Mouse (Mus musculus) bone marrow macrophage, adult 2 months (primary cell): ENCODE data around the gene Pcbd2. TPM values are rescaled to one million over a fixed set of nuclear protein-coding genes. Genes with fewer than 3 reads are reported as not detected.

ENCODE experiments used
- H3K27ac ChIP-seq: 2 replicates; pipeline ENCODE4 v1.5.1; 2012; ENCODE audit warnings: low read depth, low read length; ENCODE audit not compliant: insufficient read depth
- H3K4me1 ChIP-seq: 2 replicates; pipeline ENCODE4 v1.6.1; 2012; ENCODE audit warnings: low read length; ENCODE audit not compliant: control insufficient read depth, insufficient read depth
- H3K4me3 ChIP-seq: 2 replicates; pipeline ENCODE4 v1.5.1; 2012; ENCODE audit warnings: mild to moderate bottlenecking, low read length, moderate library complexity; ENCODE audit not compliant: insufficient read depth
- CTCF ChIP-seq: IDR thresholded peaks from 2 replicates; pipeline ENCODE4 v1.5.1; 2012; ENCODE audit warnings: low read depth, mild to moderate bottlenecking, low read length, moderate library complexity
- POLR2A ChIP-seq: IDR thresholded peaks from 2 replicates; pipeline ENCODE4 v1.6.1; 2012; ENCODE audit warnings: mild to moderate bottlenecking, low read depth, low read length, borderline replicate concordance
- polyA plus RNA-seq: library from polyadenylated mRNA; stranded (reverse); fragments of >200 nt; gene quantifications from 2 replicates; pipeline ENCODE4 v1.2.4, GENCODE M21; 2012; ENCODE audit not compliant: missing spikeins, insufficient read depth, insufficient read length

The Pcbd2 gene
- polyA plus RNA-seq, 1 experiment: 55.0 TPM

GRCm38 (mm10) chr13:55732121-55732520 lies 5.0 kb downstream of the Pcbd2 start:
- no peak for TF ChIP-seq CTCF
- TF ChIP-seq POLR2A: no peak
- H3K4me1 ChIP-seq: no peaks in the 10 kb centered on the region
- H3K4me3 ChIP-seq: no peak overlapping the region
- no peak overlapping the region for H3K27ac ChIP-seq

GRCm38 (mm10) chr13:55733628-55734502 lies 6.7 kb downstream of the Pcbd2 start:
- H3K4me1 ChIP-seq: no peaks in the 10 kb centered on the region
- TF ChIP-seq CTCF: no peak
- TF ChIP-seq POLR2A: no peak
- H3K27ac ChIP-seq: no peak overlapping the region
- no peak overlapping the region for H3K4me3 ChIP-seq

GRCm38 (mm10) chr13:55737885-55738284 lies 10.7 kb downstream of the Pcbd2 start:
- no peak for TF ChIP-seq CTCF
- TF ChIP-seq POLR2A: no peak
- Histone ChIP-seq H3K27ac (no peak overlapping the region), H3K4me1 (no peaks in the 10 kb centered on the region), H3K4me3 (no peak overlapping the region)

- H3K4me3 ChIP-seq: no peak overlapping the region
- TF ChIP-seq POLR2A: no peak
- no peak for TF ChIP-seq CTCF
- no peaks in the 10 kb centered on the region for H3K4me1 ChIP-seq
- H3K27ac ChIP-seq: no peak overlapping the region
Observed at GRCm38 (mm10) chr13:55742306-55742705, 15.1 kb downstream of the Pcbd2 start.

- Histone ChIP-seq H3K4me3 (no peak overlapping the region), H3K4me1 (peaks cover 3% of the 10 kb centered on the region; the same call in 1 of the 2 replicates), H3K27ac (no peak overlapping the region)
- TF ChIP-seq CTCF: no peak
- no peak for TF ChIP-seq POLR2A
Observed at GRCm38 (mm10) chr13:55754380-55754779, 27.2 kb downstream of the Pcbd2 start.

- TF ChIP-seq POLR2A (no peak), CTCF (no peak)
- no peak overlapping the region for H3K4me3 ChIP-seq
- H3K4me1 ChIP-seq: peaks cover 7% of the 10 kb centered on the region
- no peak overlapping the region for H3K27ac ChIP-seq
Observed at GRCm38 (mm10) chr13:55756789-55757188, 29.6 kb downstream of the Pcbd2 start.

GRCm38 (mm10) chr13:55757645-55758044 lies 30.5 kb downstream of the Pcbd2 start:
- TF ChIP-seq POLR2A (no peak), CTCF (no peak)
- peaks cover 7% of the 10 kb centered on the region for H3K4me1 ChIP-seq
- no peak overlapping the region for H3K4me3 ChIP-seq
- no peak overlapping the region for H3K27ac ChIP-seq

- H3K4me1 ChIP-seq: peaks cover 5% of the 10 kb centered on the region; the same call in 1 of the 2 replicates
Observed at GRCm38 (mm10) chr13:55760576-55760975, 33.4 kb downstream of the Pcbd2 start.

GRCm38 (mm10) chr13:55761486-55761885 lies 34.3 kb downstream of the Pcbd2 start:
- peaks cover 5% of the 10 kb centered on the region; the same call in 1 of the 2 replicates for H3K4me1 ChIP-seq
- no peak overlapping the region for H3K27ac ChIP-seq
- TF ChIP-seq POLR2A (no peak), CTCF (no peak)
- H3K4me3 ChIP-seq: no peak overlapping the region

More at GRCm38 (mm10) chr13:55760576-55760975, 33.4 kb downstream of the Pcbd2 start:
- H3K27ac ChIP-seq: no peak overlapping the region
- no peak overlapping the region for H3K4me3 ChIP-seq
- TF ChIP-seq POLR2A (no peak), CTCF (no peak)

GRCm38 (mm10) chr13:55774352-55774751 lies 47.2 kb downstream of the Pcbd2 start:
- Histone ChIP-seq H3K4me3 (no peak overlapping the region), H3K4me1 (no peaks in the 10 kb centered on the region), H3K27ac (no peak overlapping the region)
- TF ChIP-seq CTCF (no peak), POLR2A (no peak)
